Mouse (Mus musculus): ENCODE measurements around the gene Cdk1. TPM values are rescaled to one million over a fixed set of nuclear protein-coding genes. Genes with fewer than 3 reads are reported as not detected.

Gene Cdk1
- polyA plus RNA-seq, 1 experiment from 2014 or later, result 305 TPM

DNA sequence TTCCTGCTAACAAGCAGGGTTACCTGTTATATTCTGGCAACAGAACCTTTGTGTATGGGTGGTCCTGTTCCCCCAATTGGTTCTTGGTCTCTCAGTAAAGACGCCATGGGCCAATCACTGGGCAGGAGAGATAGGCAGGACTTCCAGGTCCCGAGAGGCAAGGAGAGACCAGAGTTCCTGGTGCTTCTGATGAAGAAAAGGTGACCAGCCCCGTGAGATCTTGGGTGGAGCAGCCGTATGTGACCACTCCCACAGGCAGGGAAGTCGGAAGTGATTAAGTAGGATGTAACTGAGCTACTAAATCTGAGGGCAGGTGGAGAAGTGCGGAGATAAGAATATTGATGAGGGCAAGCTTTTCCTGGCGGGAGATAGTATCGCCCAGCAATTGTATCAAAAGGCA is 25.4 kb downstream of the Cdk1 start:
- 68% methylated on average over 8 of the region's 8 CpGs for WGBS (ENCODE audit: insufficient replicate concordance)
- ATAC-seq (ENCODE audit: insufficient read depth), result no peak
- no peaks in the 10 kb centered on the region for H3K9me3 ChIP-seq (replicated peaks)
- H3K4me2 ChIP-seq, result no peak overlapping the region
- no peak overlapping the region for H3K9ac ChIP-seq
- H3K4me1 ChIP-seq (replicated peaks), result peaks cover 12% of the 10 kb centered on the region
- H3K27me3 ChIP-seq, result no peaks in the 10 kb centered on the region
- no peaks in the 10 kb centered on the region; the same call in 1 of the 2 replicates for H3K36me3 ChIP-seq (replicated peaks)
- no peak overlapping the region for H3K27ac ChIP-seq (replicated peaks)
- H3K4me3 ChIP-seq (replicated peaks), result no peak overlapping the region

DNA sequence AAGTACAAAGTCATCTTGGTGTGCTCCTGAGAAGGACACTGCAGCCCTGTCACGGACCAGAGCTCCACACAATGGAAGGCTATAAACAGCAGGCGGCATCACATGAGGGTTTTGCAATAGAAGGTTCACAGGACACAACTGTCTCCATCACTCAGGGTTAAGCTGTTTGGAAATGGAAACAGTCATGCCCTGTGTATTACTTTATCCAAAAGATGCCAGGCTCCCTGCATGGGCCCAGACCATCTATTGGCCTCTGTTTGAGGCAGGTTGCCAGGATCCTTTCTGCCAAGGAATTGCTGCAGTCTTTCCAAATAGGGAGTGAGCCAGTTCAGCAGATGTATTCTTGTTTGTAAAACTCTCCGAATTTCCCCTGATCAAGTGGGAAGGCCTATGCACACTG is 26.3 kb downstream of the Cdk1 start:
- no peak overlapping the region for H3K9ac ChIP-seq
- H3K4me3 ChIP-seq (replicated peaks), result no peak overlapping the region
- no peak overlapping the region for H3K27ac ChIP-seq (replicated peaks)
- H3K36me3 ChIP-seq (replicated peaks), result no peaks in the 10 kb centered on the region
- H3K4me2 ChIP-seq, result no peak overlapping the region
- H3K4me1 ChIP-seq (replicated peaks), result peaks cover 12% of the 10 kb centered on the region
- no peaks in the 10 kb centered on the region for H3K27me3 ChIP-seq
- ATAC-seq (ENCODE audit: insufficient read depth), result no peak
- no peaks in the 10 kb centered on the region for H3K9me3 ChIP-seq (replicated peaks)
- 66% methylated on average over 3 of the region's 3 CpGs for WGBS (ENCODE audit: insufficient replicate concordance)

DNA sequence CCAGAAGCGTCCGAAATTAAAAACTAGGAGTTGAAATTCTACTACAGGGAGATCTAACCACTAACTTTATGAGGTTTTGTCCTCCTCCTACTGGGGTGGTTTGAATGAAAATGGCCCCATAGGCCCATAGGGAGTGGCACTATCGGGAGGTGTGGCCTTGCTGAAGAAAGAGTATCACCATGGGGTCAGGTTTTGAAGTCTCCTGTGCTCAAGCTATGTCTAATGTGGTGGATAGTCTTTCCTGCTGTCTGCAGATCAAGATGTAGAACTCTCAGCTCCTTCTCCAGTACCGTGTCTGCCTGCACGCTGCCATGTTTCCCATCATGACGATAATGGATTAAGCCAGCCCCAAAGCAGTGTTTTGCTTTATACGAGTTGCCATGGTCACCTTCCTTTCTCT is 27.9 kb downstream of the Cdk1 start:
- no peak for ATAC-seq (ENCODE audit: insufficient read depth)
- Histone ChIP-seq H3K9me3 (replicated peaks) (no peaks in the 10 kb centered on the region), H3K9ac (no peak overlapping the region), H3K27me3 (no peaks in the 10 kb centered on the region), H3K36me3 (replicated peaks) (no peaks in the 10 kb centered on the region), H3K4me3 (replicated peaks) (no peak overlapping the region), H3K27ac (replicated peaks) (no peak overlapping the region), H3K4me2 (no peak overlapping the region), H3K4me1 (replicated peaks) (peaks cover 12% of the 10 kb centered on the region)
- 75% methylated on average over 7 of the region's 7 CpGs for WGBS (ENCODE audit: insufficient replicate concordance)

DNA sequence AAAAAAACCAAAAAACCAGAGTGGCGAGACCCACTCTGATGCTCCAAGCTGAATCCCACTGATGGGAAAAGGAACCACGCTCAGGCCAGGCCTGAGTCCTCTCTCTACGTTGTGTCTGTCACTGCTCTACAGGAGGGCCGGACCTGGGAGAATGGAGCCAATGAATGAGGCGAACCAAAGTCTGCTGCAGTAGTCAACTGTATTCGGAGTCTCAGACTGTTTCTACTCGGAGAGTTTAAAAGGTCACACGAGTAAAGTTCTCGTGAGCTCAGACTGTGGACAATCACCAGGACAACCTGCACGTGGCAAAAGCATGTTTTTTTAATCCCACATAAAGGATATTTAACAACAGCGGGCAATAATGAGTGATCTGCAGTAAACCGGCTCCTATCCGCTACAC is 28.8 kb downstream of the Cdk1 start:
- no peak for ATAC-seq (ENCODE audit: insufficient read depth)
- Histone ChIP-seq H3K27me3 (no peaks in the 10 kb centered on the region), H3K9me3 (replicated peaks) (no peaks in the 10 kb centered on the region), H3K4me1 (replicated peaks) (peaks cover 6% of the 10 kb centered on the region), H3K4me2 (no peak overlapping the region), H3K27ac (replicated peaks) (no peak overlapping the region), H3K36me3 (replicated peaks) (no peaks in the 10 kb centered on the region), H3K4me3 (replicated peaks) (no peak overlapping the region), H3K9ac (no peak overlapping the region)
- WGBS (ENCODE audit: insufficient replicate concordance), result 80% methylated on average over 13 of the region's 13 CpGs

DNA sequence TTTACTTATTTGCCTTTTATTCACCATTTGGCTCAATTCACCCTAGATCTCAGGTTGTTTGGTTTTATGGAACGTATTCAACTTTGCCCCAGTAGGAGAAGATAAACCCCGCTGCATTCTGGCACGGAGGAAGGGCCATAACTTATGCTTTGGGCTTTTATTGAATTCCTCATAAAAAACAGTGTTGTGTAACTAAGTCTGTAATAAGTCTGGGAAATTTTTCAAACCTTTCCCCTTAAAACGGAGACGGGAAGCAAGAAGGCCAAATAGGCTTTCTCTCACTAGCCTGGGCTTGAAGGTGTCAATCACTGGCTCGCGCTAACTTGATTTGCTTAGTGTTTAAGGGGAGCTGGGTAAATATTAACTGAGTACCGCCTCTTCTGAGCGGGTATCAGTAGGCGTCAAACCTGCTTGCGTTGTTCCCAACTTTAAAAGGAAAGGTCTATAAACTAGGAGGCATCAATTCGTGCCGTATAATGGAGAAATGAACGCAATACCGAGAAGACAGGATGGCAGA is 31.2 kb downstream of the Cdk1 start:
- no peak overlapping the region for H3K27ac ChIP-seq (replicated peaks)
- no peaks in the 10 kb centered on the region for H3K36me3 ChIP-seq (replicated peaks)
- peak overlapping the region; percentile 23 for H3K4me3 ChIP-seq (replicated peaks)
- 42% methylated on average over 15 of the region's 15 CpGs for WGBS (ENCODE audit: insufficient replicate concordance)
- H3K4me2 ChIP-seq, result peak overlapping the region; percentile 43
- H3K9me3 ChIP-seq (replicated peaks), result no peaks in the 10 kb centered on the region
- peak; percentile 52; the same call in 1 of the 2 replicates for ATAC-seq (ENCODE audit: insufficient read depth)
- H3K4me1 ChIP-seq (replicated peaks), result no peaks in the 10 kb centered on the region
- H3K27me3 ChIP-seq, result no peaks in the 10 kb centered on the region
- no peak overlapping the region for H3K9ac ChIP-seq

DNA sequence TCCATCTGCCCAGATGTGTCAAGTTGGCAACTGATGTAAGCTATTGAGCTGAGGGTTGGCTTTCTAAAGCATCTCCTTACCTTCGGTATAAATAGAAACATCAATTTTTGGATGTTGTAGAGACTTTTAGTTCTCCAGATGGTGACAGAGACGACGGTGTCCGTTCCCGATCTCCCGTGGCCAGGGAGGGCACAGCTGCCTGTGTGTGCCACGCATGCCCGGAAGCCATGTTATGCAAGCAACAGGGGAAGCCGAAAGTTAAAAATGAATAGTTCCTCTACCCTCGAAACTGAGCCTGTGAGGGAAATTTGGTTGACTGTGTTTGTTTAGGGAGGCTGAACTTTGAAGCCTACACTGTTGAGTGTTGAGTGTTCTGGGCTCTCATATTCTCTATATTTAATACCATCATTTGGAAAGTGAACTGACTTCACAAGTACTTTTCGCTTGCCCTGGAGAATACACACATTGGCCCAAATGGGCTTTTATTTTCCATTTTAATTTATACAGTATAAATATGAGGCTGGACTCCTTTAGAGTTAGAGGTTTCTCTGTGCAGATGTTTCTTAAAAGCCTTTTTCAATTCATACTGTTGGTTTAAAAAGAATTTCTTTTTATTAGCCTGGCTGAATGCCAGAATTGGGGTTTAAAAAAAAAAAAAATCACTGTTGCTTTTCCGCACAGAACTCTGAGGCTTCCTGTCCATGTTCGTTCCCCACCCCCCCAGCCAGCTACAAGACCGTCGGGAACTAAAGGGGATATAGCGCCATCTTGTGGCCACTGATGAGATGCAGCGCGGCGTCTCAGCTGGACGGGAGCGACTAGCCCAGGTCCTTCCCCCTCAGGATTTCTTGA is 31.8 kb downstream of the Cdk1 start:
- no peak overlapping the region for H3K27ac ChIP-seq (replicated peaks)
- H3K4me3 ChIP-seq (replicated peaks), result peak overlapping the region; percentile 23
- H3K4me2 ChIP-seq, result peak overlapping the region; percentile 43
- ATAC-seq (ENCODE audit: insufficient read depth), result peak; percentile 67
- no peak overlapping the region for H3K9ac ChIP-seq
- 36% methylated on average over 21 of the region's 21 CpGs for WGBS (ENCODE audit: insufficient replicate concordance)
- H3K4me1 ChIP-seq (replicated peaks), result no peaks in the 10 kb centered on the region
- H3K27me3 ChIP-seq, result no peaks in the 10 kb centered on the region
- no peaks in the 10 kb centered on the region for H3K9me3 ChIP-seq (replicated peaks)
- H3K36me3 ChIP-seq (replicated peaks), result no peaks in the 10 kb centered on the region

DNA sequence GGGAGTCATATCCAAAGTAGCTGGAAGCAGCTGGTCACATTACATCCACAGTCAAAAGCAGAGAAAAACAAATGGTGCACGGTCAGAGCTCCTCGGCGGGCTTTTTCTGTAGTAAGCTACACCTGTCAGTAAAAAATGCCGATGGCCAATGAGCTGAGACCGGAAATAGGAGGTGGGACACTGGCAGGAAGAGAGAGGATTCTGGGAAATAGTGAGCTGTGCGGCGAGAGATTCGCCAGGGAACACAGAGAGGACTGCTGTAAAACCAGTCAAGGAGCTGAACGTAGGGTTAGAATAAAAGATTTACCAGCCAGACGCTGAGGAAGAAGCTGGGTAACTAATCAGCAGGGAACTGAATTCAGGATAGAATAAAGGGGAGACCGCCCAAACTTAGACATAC is 34.2 kb downstream of the Cdk1 start:
- no peak overlapping the region for H3K4me2 ChIP-seq
- ATAC-seq (ENCODE audit: insufficient read depth), result no peak
- no peak overlapping the region for H3K27ac ChIP-seq (replicated peaks)
- WGBS (ENCODE audit: insufficient replicate concordance), result 78% methylated on average over 11 of the region's 11 CpGs
- no peaks in the 10 kb centered on the region for H3K9me3 ChIP-seq (replicated peaks)
- no peaks in the 10 kb centered on the region for H3K36me3 ChIP-seq (replicated peaks)
- H3K27me3 ChIP-seq, result no peaks in the 10 kb centered on the region
- H3K4me3 ChIP-seq (replicated peaks), result no peak overlapping the region
- no peak overlapping the region for H3K9ac ChIP-seq
- H3K4me1 ChIP-seq (replicated peaks), result no peaks in the 10 kb centered on the region

DNA sequence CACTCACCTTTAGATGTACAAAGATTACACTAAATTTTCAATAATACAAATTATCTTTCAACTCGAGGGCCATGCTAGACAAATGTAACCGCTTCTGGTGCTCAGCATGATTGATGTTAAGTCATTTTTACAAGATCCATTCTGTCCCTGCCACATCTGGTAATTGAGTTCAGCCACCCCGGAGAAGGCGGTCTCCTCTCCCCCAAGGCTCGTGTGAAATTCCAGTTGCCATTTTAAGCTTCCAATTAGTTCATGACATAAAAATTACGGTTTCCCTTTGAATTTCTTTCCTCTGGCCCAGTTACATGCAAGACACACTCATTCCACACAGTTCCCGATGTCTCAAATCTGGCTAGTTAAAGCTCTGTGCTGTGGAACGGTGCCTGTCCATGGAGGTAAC is 38.8 kb downstream of the Cdk1 start:
- H3K4me3 ChIP-seq (replicated peaks), result no peak overlapping the region
- no peaks in the 10 kb centered on the region for H3K9me3 ChIP-seq (replicated peaks)
- 65% methylated on average over 8 of the region's 8 CpGs for WGBS (ENCODE audit: insufficient replicate concordance)
- no peaks in the 10 kb centered on the region for H3K4me1 ChIP-seq (replicated peaks)
- H3K9ac ChIP-seq, result no peak overlapping the region
- no peak overlapping the region for H3K4me2 ChIP-seq
- no peak for ATAC-seq (ENCODE audit: insufficient read depth)
- no peak overlapping the region for H3K27ac ChIP-seq (replicated peaks)
- H3K36me3 ChIP-seq (replicated peaks), result no peaks in the 10 kb centered on the region
- H3K27me3 ChIP-seq, result no peaks in the 10 kb centered on the region

DNA sequence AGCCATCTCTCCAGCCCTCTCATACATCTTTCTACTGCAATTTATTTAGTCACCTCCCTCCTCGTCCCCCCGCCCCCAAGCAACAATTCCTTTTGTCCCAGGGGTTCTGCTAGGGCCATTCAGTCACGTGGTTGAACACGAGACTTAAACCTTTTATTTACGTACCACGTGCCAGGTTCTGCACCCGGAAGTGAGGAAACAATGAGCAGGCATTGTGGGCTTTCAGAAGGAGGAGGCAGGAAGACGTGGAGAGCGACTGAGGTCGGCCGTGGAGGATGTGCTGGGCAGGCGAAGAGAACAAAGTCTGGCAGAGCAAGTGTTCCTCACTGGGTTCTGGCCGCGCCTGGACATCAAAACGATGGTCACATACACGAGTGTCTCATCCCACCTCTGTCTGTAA is 40.9 kb downstream of the Cdk1 start:
- Histone ChIP-seq H3K9me3 (replicated peaks) (no peaks in the 10 kb centered on the region), H3K4me3 (replicated peaks) (no peak overlapping the region), H3K4me2 (no peak overlapping the region), H3K27me3 (no peaks in the 10 kb centered on the region), H3K9ac (no peak overlapping the region), H3K27ac (replicated peaks) (no peak overlapping the region), H3K36me3 (replicated peaks) (no peaks in the 10 kb centered on the region), H3K4me1 (replicated peaks) (peaks cover 2% of the 10 kb centered on the region; the same call in 1 of the 2 replicates)
- 53% methylated on average over 16 of the region's 16 CpGs for WGBS (ENCODE audit: insufficient replicate concordance)
- no peak for ATAC-seq (ENCODE audit: insufficient read depth)

DNA sequence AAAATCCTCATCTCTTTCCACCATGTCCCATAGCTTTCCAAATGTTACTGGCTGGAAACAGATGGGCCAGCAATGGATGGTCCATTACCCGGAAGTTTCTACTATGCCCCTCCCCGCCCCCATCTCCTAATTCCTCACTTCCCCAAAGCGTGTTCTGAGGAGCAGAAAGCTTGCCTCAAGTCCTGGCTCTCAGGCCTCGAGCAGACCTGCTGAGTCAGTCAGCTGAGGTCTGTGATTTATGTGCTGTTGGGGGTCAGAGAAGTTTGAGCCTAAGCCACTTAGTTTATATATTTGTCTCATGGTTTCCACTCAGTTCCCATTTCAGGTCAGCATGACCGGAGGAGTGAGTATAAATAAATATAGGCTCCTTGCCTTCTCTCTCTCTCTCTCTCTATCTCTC is 43.6 kb downstream of the Cdk1 start:
- ATAC-seq (ENCODE audit: insufficient read depth), result no peak
- Histone ChIP-seq H3K4me2 (no peak overlapping the region), H3K36me3 (replicated peaks) (no peaks in the 10 kb centered on the region), H3K27ac (replicated peaks) (no peak overlapping the region), H3K4me1 (replicated peaks) (peaks cover 22% of the 10 kb centered on the region), H3K27me3 (no peaks in the 10 kb centered on the region), H3K4me3 (replicated peaks) (no peak overlapping the region), H3K9ac (no peak overlapping the region), H3K9me3 (replicated peaks) (no peaks in the 10 kb centered on the region)
- 20% methylated on average over 5 of the region's 5 CpGs for WGBS (ENCODE audit: insufficient replicate concordance)

DNA sequence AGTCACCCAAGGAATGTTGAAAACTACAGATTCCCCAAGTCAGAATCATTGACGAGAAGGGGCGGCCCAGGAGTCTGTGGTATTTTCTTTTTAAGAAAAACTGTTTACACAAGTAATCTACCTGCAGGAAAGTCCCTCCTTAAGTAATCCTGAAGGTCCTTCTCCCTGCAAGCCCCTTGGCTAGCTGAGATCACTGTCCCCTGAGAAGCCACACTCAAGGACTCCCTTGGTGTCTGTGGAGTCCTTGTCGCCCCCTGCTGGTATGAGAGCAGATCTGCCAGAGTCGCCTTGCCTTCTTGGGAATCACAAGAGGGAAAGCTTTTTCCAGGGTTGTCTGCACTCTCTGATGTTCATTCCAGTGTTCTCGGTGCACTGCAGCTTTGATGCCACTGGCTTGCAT is 45.7 kb downstream of the Cdk1 start:
- H3K9me3 ChIP-seq (replicated peaks), result no peaks in the 10 kb centered on the region
- no peaks in the 10 kb centered on the region for H3K36me3 ChIP-seq (replicated peaks)
- H3K4me3 ChIP-seq (replicated peaks), result no peak overlapping the region
- peaks cover 22% of the 10 kb centered on the region for H3K4me1 ChIP-seq (replicated peaks)
- ATAC-seq (ENCODE audit: insufficient read depth), result no peak
- no peak overlapping the region for H3K9ac ChIP-seq
- WGBS (ENCODE audit: insufficient replicate concordance), result 33% methylated on average over 5 of the region's 5 CpGs
- no peaks in the 10 kb centered on the region for H3K27me3 ChIP-seq
- no peak overlapping the region for H3K4me2 ChIP-seq
- no peak overlapping the region for H3K27ac ChIP-seq (replicated peaks)

All from liver, embryonic 15.5 days (tissue).